Mouse (Mus musculus): Measurements from ENCODE around the gene Rab5b.
"Not testable (repeated sequence)": the region's sequence is repeated elsewhere in the genome, so short reads cannot be mapped to it uniquely, and the experiment has no call there.

The Rab5b gene

DNA sequence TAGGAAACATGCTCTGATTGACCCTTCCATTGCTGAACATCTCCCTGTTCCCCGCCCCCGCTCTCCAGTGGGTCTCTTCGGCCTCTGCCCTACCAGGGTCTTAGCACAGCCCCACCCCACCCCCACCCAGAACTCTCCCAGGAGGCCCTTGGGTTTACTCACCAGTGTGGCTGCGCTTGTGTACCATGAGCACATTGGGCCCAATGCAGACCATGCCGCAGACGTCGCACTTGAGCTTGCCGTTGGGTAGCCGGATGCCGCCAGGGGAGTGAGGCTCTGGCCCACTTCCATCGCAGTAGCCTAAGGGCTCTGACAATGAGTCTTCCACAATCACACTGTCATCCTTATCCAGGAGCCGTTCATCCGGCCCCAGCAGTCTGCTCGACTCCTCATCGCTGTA lies 55.2 kb downstream of the Rab5b start:
- no peak for DNase-seq

DNA sequence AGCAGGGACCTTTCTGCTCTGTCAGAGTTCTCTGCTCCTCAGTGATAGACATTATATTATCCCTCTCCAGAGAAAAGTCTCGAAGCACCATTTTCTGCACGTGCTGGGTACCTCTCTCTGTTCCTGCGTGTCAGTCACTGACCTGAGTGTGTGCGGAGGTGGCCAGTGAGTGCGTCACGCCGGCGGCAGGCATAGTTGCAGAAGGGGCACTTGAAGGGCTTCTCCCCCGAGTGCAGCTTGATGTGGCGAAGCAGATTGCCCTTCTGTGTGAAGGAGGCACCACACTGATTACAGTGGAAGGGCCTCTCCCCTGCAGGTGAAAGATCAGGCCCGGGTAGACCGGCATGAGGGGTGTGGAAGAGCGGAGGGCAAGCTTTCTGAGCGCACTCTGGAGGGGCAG lies 56.1 kb downstream of the Rab5b start:
- DNase-seq, result no peak

DNA sequence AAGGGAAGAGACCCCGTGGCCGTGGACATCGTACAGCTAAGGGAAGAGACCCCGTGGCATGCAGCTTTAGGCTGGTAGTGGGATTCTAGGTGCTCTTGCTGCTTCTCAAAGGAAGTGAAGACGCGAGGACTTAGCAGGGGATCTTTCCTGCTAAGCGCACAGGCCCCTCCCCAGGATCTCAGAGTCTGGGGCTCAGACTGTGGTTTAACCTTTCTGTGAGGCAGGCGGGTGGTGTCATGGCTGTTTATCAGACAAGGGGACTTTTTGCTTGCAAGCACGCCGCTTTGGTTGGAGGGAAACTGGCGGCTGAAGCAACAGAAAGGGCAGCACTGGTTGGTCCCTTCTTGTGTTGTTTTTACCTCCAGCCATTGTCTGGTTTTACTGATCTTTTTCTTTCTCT lies 59.1 kb downstream of the Rab5b start:
- no peak for DNase-seq

DNA sequence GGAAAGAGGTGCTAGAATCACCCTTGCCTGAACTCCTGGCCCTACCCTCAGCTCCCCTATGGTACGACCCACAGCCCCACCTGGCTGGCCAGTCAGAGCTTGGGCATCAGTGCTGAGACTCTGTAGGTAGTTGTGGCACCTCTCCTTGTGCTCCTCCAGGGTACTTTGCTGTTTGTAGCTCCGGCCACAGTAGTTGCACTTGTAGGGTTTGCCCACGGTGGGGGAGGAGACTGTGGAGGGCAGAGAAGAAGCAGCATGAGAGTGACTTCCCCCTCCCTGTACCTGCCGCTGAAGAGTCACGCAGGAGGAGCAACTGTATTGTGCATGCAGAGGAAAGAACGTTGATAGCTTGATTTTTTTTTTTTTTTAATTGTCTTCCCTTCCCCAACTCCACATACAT lies 59.5 kb downstream of the Rab5b start:
- no peak for DNase-seq

DNA sequence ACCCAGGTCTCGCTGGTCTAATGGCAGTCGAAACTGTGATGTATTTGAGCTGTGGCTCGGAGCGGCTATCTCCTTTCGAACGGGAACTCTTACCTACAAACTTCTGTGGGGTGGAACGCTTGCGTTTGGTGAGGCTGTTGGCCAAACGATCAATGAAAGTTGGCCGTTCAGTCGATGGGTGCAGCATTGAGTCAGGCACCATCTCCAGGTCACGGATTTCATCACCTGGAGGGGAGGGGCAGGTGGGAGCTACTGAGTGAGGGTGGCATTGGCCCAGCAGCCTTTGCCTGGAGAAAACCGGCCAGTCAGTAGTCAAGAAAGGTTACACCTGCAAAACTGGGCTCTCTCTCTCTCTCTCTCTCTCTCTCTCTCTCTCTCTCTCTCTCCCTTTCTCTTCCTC lies 60.4 kb downstream of the Rab5b start:
- DNase-seq, result no peak

DNA sequence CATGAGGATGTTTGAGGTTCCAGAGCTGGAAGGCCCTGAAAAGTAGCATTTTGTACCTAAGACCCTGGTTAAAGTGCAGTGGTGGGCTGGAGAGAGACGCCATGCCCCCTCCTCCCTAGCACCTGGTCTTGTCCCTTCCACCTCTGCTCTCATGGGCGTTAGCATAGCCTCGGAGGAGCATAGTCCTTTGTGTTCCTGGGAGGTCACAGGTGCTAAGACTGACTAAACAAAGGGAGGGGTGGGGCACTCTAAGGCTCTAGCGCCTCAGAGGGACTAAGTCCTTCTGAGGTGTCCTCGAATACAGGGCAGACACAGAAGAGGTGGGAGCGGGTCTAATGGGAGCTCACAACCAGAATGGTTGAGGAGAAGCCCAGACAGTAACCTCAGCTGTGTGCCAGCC lies 64.5 kb downstream of the Rab5b start:
- no peak for DNase-seq

DNA sequence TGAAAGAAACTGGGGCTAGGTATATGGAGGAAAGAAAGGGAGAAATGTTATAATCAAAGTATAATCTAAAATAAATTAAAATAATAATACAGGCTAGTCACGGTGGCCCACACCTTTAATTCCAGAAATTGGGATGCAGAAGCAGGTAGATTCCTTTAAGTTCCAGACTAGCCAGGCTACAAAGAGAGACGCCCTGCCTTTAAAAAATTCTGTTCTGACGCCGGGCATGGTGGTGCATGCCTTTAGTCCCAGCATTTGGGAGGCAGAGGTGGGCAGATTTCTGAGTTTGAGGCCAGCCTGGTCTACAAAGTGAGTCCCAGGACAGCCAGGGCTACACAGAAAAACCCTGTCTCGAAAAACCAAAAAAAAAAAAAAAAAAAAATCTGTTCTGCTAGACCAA lies 65.8 kb downstream of the Rab5b start:
- not testable (repeated sequence) for DNase-seq

DNA sequence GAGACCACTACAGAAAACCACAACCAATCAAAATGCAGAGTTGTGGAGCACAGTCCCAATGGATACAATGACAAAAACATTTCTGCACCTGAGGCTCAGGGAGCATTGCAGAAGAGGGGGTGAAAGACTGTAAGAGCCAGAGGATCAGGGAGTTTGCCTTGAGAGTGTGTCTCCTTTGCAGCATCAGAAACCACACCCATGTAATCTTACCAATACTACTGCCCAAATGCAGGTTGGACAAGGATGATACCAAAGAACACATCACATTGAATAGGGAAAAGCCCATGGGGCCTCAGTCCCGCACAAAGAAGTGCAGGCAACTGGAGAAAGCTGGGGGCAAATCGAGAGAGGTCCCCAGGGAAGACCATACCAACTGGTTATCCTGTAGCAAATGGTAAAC lies 66.3 kb downstream of the Rab5b start:
- DNase-seq, result no peak

DNA sequence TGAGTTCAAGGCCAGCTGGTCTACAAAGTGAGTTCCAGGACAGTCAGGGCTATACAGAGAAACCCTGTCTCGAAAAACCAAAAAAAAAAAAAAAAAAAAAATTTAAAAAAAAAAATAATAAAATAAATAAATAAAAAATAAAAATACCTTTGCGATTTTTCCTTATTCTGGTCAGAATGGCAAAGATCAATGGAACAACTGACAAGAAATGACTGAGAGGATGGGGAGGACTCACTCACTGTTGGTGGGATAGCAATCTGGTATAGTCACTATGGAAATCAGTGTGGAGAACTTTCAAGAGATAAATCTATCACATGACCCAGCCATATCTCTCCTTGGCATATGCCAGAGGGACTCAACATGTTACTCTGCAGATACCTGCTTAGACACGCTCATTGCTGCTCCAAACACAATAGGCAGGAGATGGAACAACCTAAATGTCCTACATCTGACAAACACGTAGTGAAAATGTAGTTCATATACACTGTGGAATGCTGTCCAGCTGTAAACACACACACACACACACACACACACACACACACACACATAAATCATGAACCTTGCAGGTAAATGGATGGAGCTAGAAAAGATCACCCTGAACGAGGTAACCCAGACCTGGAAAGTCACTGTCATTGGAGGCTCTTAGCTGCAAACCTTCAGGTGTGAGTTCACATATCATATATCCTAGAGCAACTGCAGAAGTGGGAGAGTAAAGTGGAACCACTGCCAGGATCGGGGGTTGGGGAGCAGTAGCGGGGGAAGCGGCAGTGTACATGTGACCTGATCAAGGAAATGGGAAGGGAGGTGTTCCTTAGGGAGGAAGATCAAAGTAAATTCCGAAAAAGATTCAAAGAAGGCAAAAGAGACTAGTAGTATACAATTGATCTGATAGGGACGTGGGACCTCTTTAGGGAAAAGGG lies 68.4 kb downstream of the Rab5b start:
- peak; percentile 32 for DNase-seq

All from cerebellum, adult 11 months (tissue).